Mouse (Mus musculus): ENCODE data around the gene Aip. TPM values are rescaled to one million over a fixed set of nuclear protein-coding genes. Genes with fewer than 3 reads are reported as not detected.
A peak's percentile ranks its signal among the peaks of the same experiment; 100 is the strongest.

The Aip gene
- polyA plus RNA-seq, 1 experiment from 2014 or later: 113 TPM

- WGBS: 94% methylated on average over 2 of the region's 2 CpGs
- Histone ChIP-seq H3K36me3 (ENCODE audit: control insufficient read depth, insufficient read depth, low read length) (peaks cover 8% of the 10 kb centered on the region), H3K27ac (ENCODE audit: low read depth, low read length) (peak overlapping the region; percentile 91; the same call in 1 of the 2 replicates), H3K4me2 (ENCODE audit: low read length) (peak overlapping the region; percentile 56), H3K27me3 (replicated peaks; ENCODE audit: control insufficient read depth, insufficient read depth, low read length) (no peaks in the 10 kb centered on the region), H3K9me3 (ENCODE audit: control insufficient read depth, low read length) (no peaks in the 10 kb centered on the region), H3K4me1 (ENCODE audit: control insufficient read depth, insufficient read depth, low read depth, low read length) (peaks cover 9% of the 10 kb centered on the region), H3K4me3 (ENCODE audit: low read length) (peak overlapping the region; percentile 60), H3K9ac (ENCODE audit: low read depth, low read length) (0 out of 2 replicates have a peak overlapping the region, but pooled peaks have one; percentile 18)
- ATAC-seq: no peak
Observed at GRCm38 (mm10) chr19:4120496-4120895, 5.2 kb downstream of the Aip start.

GRCm38 (mm10) chr19:4119716-4120487 lies 5.8 kb downstream of the Aip start:
- H3K4me1 ChIP-seq (ENCODE audit: control insufficient read depth, insufficient read depth, low read depth, low read length): peaks cover 9% of the 10 kb centered on the region
- H3K9ac ChIP-seq (ENCODE audit: low read depth, low read length): no peak overlapping the region
- ATAC-seq: no peak
- peak overlapping the region; percentile 56 for H3K4me2 ChIP-seq (ENCODE audit: low read length)
- no peak overlapping the region for H3K27ac ChIP-seq (ENCODE audit: low read depth, low read length)
- no peaks in the 10 kb centered on the region for H3K9me3 ChIP-seq (ENCODE audit: control insufficient read depth, low read length)
- 94% methylated on average over 6 of the region's 6 CpGs for WGBS
- no peaks in the 10 kb centered on the region for H3K27me3 ChIP-seq (replicated peaks; ENCODE audit: control insufficient read depth, insufficient read depth, low read length)
- peaks cover 13% of the 10 kb centered on the region for H3K36me3 ChIP-seq (ENCODE audit: control insufficient read depth, insufficient read depth, low read length)
- H3K4me3 ChIP-seq (ENCODE audit: low read length): no peak overlapping the region

GRCm38 (mm10) chr19:4118350-4118749 lies 7.3 kb downstream of the Aip start:
- ATAC-seq: no peak
- WGBS: 92% methylated on average over 2 of the region's 2 CpGs
- Histone ChIP-seq H3K9ac (ENCODE audit: low read depth, low read length) (no peak overlapping the region), H3K4me3 (ENCODE audit: low read length) (no peak overlapping the region), H3K4me2 (ENCODE audit: low read length) (no peak overlapping the region), H3K36me3 (ENCODE audit: control insufficient read depth, insufficient read depth, low read length) (peaks cover 25% of the 10 kb centered on the region), H3K9me3 (ENCODE audit: control insufficient read depth, low read length) (no peaks in the 10 kb centered on the region), H3K27me3 (replicated peaks; ENCODE audit: control insufficient read depth, insufficient read depth, low read length) (no peaks in the 10 kb centered on the region), H3K4me1 (ENCODE audit: control insufficient read depth, insufficient read depth, low read depth, low read length) (peaks cover 9% of the 10 kb centered on the region), H3K27ac (ENCODE audit: low read depth, low read length) (no peak overlapping the region)

GRCm38 (mm10) chr19:4117006-4117405 lies 8.7 kb downstream of the Aip start:
- no peak overlapping the region for H3K27ac ChIP-seq (ENCODE audit: low read depth, low read length)
- no peaks in the 10 kb centered on the region for H3K9me3 ChIP-seq (ENCODE audit: control insufficient read depth, low read length)
- no peaks in the 10 kb centered on the region for H3K27me3 ChIP-seq (replicated peaks; ENCODE audit: control insufficient read depth, insufficient read depth, low read length)
- WGBS: 93% methylated on average over 7 of the region's 7 CpGs
- peaks cover 33% of the 10 kb centered on the region for H3K36me3 ChIP-seq (ENCODE audit: control insufficient read depth, insufficient read depth, low read length)
- H3K4me2 ChIP-seq (ENCODE audit: low read length): no peak overlapping the region
- no peak overlapping the region for H3K4me3 ChIP-seq (ENCODE audit: low read length)
- peaks cover 9% of the 10 kb centered on the region for H3K4me1 ChIP-seq (ENCODE audit: control insufficient read depth, insufficient read depth, low read depth, low read length)
- no peak for ATAC-seq
- H3K9ac ChIP-seq (ENCODE audit: low read depth, low read length): no peak overlapping the region

- Histone ChIP-seq H3K36me3 (ENCODE audit: control insufficient read depth, insufficient read depth, low read length) (peaks cover 35% of the 10 kb centered on the region), H3K27ac (ENCODE audit: low read depth, low read length) (no peak overlapping the region)
- ATAC-seq: no peak
Observed at GRCm38 (mm10) chr19:4115816-4116215, 9.8 kb downstream of the Aip start.

GRCm38 (mm10) chr19:4115144-4115543 lies 10.5 kb downstream of the Aip start:
- ATAC-seq: no peak
- H3K4me3 ChIP-seq (ENCODE audit: low read length): no peak overlapping the region
- no peak overlapping the region for H3K4me2 ChIP-seq (ENCODE audit: low read length)
- H3K9me3 ChIP-seq (ENCODE audit: control insufficient read depth, low read length): no peaks in the 10 kb centered on the region
- 95% methylated on average over 10 of the region's 10 CpGs for WGBS
- H3K9ac ChIP-seq (ENCODE audit: low read depth, low read length): no peak overlapping the region
- H3K27me3 ChIP-seq (replicated peaks; ENCODE audit: control insufficient read depth, insufficient read depth, low read length): no peaks in the 10 kb centered on the region
- peaks cover 1% of the 10 kb centered on the region for H3K4me1 ChIP-seq (ENCODE audit: control insufficient read depth, insufficient read depth, low read depth, low read length)
- peaks cover 35% of the 10 kb centered on the region for H3K36me3 ChIP-seq (ENCODE audit: control insufficient read depth, insufficient read depth, low read length)
- H3K27ac ChIP-seq (ENCODE audit: low read depth, low read length): no peak overlapping the region

More at GRCm38 (mm10) chr19:4115816-4116215, 9.8 kb downstream of the Aip start:
- Histone ChIP-seq H3K4me3 (ENCODE audit: low read length) (no peak overlapping the region), H3K4me2 (ENCODE audit: low read length) (no peak overlapping the region), H3K9ac (ENCODE audit: low read depth, low read length) (no peak overlapping the region), H3K27me3 (replicated peaks; ENCODE audit: control insufficient read depth, insufficient read depth, low read length) (no peaks in the 10 kb centered on the region), H3K4me1 (ENCODE audit: control insufficient read depth, insufficient read depth, low read depth, low read length) (peaks cover 8% of the 10 kb centered on the region), H3K9me3 (ENCODE audit: control insufficient read depth, low read length) (no peaks in the 10 kb centered on the region)
- 80% methylated on average over 11 of the region's 11 CpGs for WGBS

- 94% methylated on average over 10 of the region's 10 CpGs for WGBS
- Histone ChIP-seq H3K4me3 (ENCODE audit: low read length) (no peak overlapping the region), H3K4me2 (ENCODE audit: low read length) (no peak overlapping the region), H3K9ac (ENCODE audit: low read depth, low read length) (no peak overlapping the region; the same call in 1 of the 2 replicates), H3K4me1 (ENCODE audit: control insufficient read depth, insufficient read depth, low read depth, low read length) (no peaks in the 10 kb centered on the region), H3K27me3 (replicated peaks; ENCODE audit: control insufficient read depth, insufficient read depth, low read length) (no peaks in the 10 kb centered on the region), H3K9me3 (ENCODE audit: control insufficient read depth, low read length) (no peaks in the 10 kb centered on the region), H3K27ac (ENCODE audit: low read depth, low read length) (no peak overlapping the region), H3K36me3 (ENCODE audit: control insufficient read depth, insufficient read depth, low read length) (peaks cover 35% of the 10 kb centered on the region)
- no peak for ATAC-seq
Observed at GRCm38 (mm10) chr19:4114551-4114950, 11.1 kb downstream of the Aip start.

- no peaks in the 10 kb centered on the region for H3K9me3 ChIP-seq (ENCODE audit: control insufficient read depth, low read length)
- H3K4me1 ChIP-seq (ENCODE audit: control insufficient read depth, insufficient read depth, low read depth, low read length): no peaks in the 10 kb centered on the region
- no peak overlapping the region for H3K9ac ChIP-seq (ENCODE audit: low read depth, low read length)
- no peak overlapping the region for H3K27ac ChIP-seq (ENCODE audit: low read depth, low read length)
- ATAC-seq: no peak
- 77% methylated on average over 5 of the region's 5 CpGs for WGBS
- no peak overlapping the region for H3K4me2 ChIP-seq (ENCODE audit: low read length)
- H3K4me3 ChIP-seq (ENCODE audit: low read length): no peak overlapping the region
- H3K36me3 ChIP-seq (ENCODE audit: control insufficient read depth, insufficient read depth, low read length): peaks cover 35% of the 10 kb centered on the region
- H3K27me3 ChIP-seq (replicated peaks; ENCODE audit: control insufficient read depth, insufficient read depth, low read length): no peaks in the 10 kb centered on the region
Observed at GRCm38 (mm10) chr19:4113806-4114230, 11.8 kb downstream of the Aip start.

GRCm38 (mm10) chr19:4113186-4113805 lies 12.4 kb downstream of the Aip start:
- H3K9ac ChIP-seq (ENCODE audit: low read depth, low read length): no peak overlapping the region
- no peaks in the 10 kb centered on the region for H3K9me3 ChIP-seq (ENCODE audit: control insufficient read depth, low read length)
- H3K27ac ChIP-seq (ENCODE audit: low read depth, low read length): no peak overlapping the region
- no peak overlapping the region for H3K4me3 ChIP-seq (ENCODE audit: low read length)
- ATAC-seq: no peak
- peaks cover 39% of the 10 kb centered on the region for H3K36me3 ChIP-seq (ENCODE audit: control insufficient read depth, insufficient read depth, low read length)
- no peaks in the 10 kb centered on the region for H3K4me1 ChIP-seq (ENCODE audit: control insufficient read depth, insufficient read depth, low read depth, low read length)
- H3K27me3 ChIP-seq (replicated peaks; ENCODE audit: control insufficient read depth, insufficient read depth, low read length): no peaks in the 10 kb centered on the region
- 71% methylated on average over 13 of the region's 13 CpGs for WGBS
- H3K4me2 ChIP-seq (ENCODE audit: low read length): no peak overlapping the region

Measured in hindbrain, embryonic 16.5 days (tissue).